Mouse (Mus musculus): ENCODE results near the gene Atxn7l3b. TPM values are rescaled to one million over a fixed set of nuclear protein-coding genes. Genes with fewer than 3 reads are reported as not detected.
"Not testable (repeated sequence)": the region's sequence is repeated elsewhere in the genome, so short reads cannot be mapped to it uniquely, and the experiment has no call there.

The Atxn7l3b gene
- polyA plus RNA-seq (2014; fragmentation: Nextera tagmentation; extraction: Ambion mirVana), result 135 and 141 TPM in 2 replicates

GRCm38 (mm10) chr10:112928452-112929221 is at the start of gene Atxn7l3b:
Atxn7l3b (minus strand) TSS chr10:112929001.
- H3K4me3 ChIP-seq (ENCODE audit: low read depth, low read length), result peak within 1 kb of the TSS; percentile 79
- H3K4me1 ChIP-seq (ENCODE audit: insufficient read depth), result peaks cover 6% of the 10 kb centered on the region; the same call in 1 of the 2 replicates
- TF ChIP-seq CTCF (IDR thresholded peaks at IDR 0.05; ENCODE audit: low read depth), result no peak
- peak within 1 kb of the TSS; percentile 79 for H3K4me2 ChIP-seq
- DNase-seq, result peak; percentile 93
- no peaks in the 10 kb centered on the region for H3K27me3 ChIP-seq (ENCODE audit: insufficient read depth, low read length)
- WGBS, result under 1% methylated on average over 70 of the region's 70 CpGs
- H3K27ac ChIP-seq (ENCODE audit: low read depth), result peak within 1 kb of the TSS; percentile 96
- peak; percentile 100 for ATAC-seq (ENCODE audit: insufficient read depth)
- peak within 1 kb of the TSS; percentile 98 for H3K9ac ChIP-seq
- H3K36me3 ChIP-seq (ENCODE audit: insufficient read depth), result peaks cover 30% of the 10 kb centered on the region
- no peaks in the 10 kb centered on the region for H3K9me3 ChIP-seq (ENCODE audit: low read depth, low read length)

- Histone ChIP-seq H3K27ac (ENCODE audit: low read depth) (no peak overlapping the region), H3K36me3 (ENCODE audit: insufficient read depth) (no peaks in the 10 kb centered on the region), H3K9ac (no peak overlapping the region), H3K27me3 (ENCODE audit: insufficient read depth, low read length) (no peaks in the 10 kb centered on the region), H3K4me3 (ENCODE audit: low read depth, low read length) (no peak overlapping the region), H3K4me1 (ENCODE audit: insufficient read depth) (no peaks in the 10 kb centered on the region), H3K9me3 (ENCODE audit: low read depth, low read length) (no peaks in the 10 kb centered on the region), H3K4me2 (no peak overlapping the region)
- WGBS, result 75% methylated on average over 4 of the region's 4 CpGs
- DNase-seq (no peak), ATAC-seq (ENCODE audit: insufficient read depth) (no peak)
- no peak for TF ChIP-seq CTCF (IDR thresholded peaks at IDR 0.05; ENCODE audit: low read depth)
Observed at GRCm38 (mm10) chr10:112977586-112977985, 48.8 kb upstream of the Atxn7l3b start.

DNA sequence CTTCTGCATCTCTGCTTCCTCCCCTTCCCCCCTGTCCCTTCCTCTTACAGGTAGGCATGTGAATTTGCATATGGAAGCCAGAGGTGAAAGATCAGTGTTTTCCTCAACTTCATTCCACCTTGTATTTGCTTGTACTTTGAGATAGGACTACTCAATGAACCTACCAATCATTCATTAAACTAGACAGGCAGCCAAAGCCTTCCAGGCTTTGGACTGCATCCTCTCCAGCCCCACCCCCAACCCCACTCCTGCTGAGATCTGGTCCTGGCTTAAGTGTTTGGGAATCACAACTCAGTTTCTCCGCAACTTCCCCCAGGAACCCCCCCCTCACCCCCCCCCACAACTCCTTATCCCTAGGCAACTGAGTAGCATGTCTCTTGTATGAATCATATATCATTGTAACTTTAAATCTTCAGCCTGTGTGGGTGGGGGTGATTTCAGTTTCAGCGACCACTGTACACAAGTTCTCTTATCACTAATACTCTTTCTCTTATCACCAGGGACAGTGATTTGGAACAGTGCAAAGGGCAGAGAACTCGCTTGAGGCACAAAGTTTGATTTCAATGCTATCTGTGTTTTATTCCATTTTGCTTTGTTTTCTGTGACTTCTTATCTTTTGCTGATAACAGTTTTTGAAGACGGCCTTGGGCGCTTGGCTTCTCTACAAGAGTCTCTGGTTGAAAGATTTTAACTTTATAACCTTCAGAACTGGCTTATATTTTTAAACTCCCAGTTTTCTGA is 44.7 kb upstream of the Atxn7l3b start:
- WGBS, result 12% methylated on average over 5 of the region's 5 CpGs
- no peak for TF ChIP-seq CTCF (IDR thresholded peaks at IDR 0.05; ENCODE audit: low read depth)

GRCm38 (mm10) chr10:112970002-112970589 is 41.3 kb upstream of the Atxn7l3b start:
- 71% methylated on average over 2 of the region's 2 CpGs for WGBS
- H3K36me3 ChIP-seq (ENCODE audit: insufficient read depth), result no peaks in the 10 kb centered on the region
- no peak for TF ChIP-seq CTCF (IDR thresholded peaks at IDR 0.05; ENCODE audit: low read depth)
- DNase-seq (no peak), ATAC-seq (ENCODE audit: insufficient read depth) (no peak)
- H3K27me3 ChIP-seq (ENCODE audit: insufficient read depth, low read length), result no peaks in the 10 kb centered on the region
- no peaks in the 10 kb centered on the region for H3K9me3 ChIP-seq (ENCODE audit: low read depth, low read length)
- H3K27ac ChIP-seq (ENCODE audit: low read depth), result no peak overlapping the region
- H3K4me1 ChIP-seq (ENCODE audit: insufficient read depth), result no peaks in the 10 kb centered on the region
- H3K9ac ChIP-seq, result no peak overlapping the region
- no peak overlapping the region for H3K4me2 ChIP-seq
- H3K4me3 ChIP-seq (ENCODE audit: low read depth, low read length), result no peak overlapping the region

More for the DNA sequence above, 44.7 kb upstream of the Atxn7l3b start:
- no peak overlapping the region for H3K4me3 ChIP-seq (ENCODE audit: low read depth, low read length)
- no peak overlapping the region for H3K27ac ChIP-seq (ENCODE audit: low read depth)
- H3K9ac ChIP-seq, result no peak overlapping the region
- H3K9me3 ChIP-seq (ENCODE audit: low read depth, low read length), result no peaks in the 10 kb centered on the region
- no peaks in the 10 kb centered on the region for H3K27me3 ChIP-seq (ENCODE audit: insufficient read depth, low read length)
- DNase-seq (no peak), ATAC-seq (ENCODE audit: insufficient read depth) (no peak)
- H3K4me2 ChIP-seq, result no peak overlapping the region
- no peaks in the 10 kb centered on the region for H3K36me3 ChIP-seq (ENCODE audit: insufficient read depth)
- H3K4me1 ChIP-seq (ENCODE audit: insufficient read depth), result no peaks in the 10 kb centered on the region

DNA sequence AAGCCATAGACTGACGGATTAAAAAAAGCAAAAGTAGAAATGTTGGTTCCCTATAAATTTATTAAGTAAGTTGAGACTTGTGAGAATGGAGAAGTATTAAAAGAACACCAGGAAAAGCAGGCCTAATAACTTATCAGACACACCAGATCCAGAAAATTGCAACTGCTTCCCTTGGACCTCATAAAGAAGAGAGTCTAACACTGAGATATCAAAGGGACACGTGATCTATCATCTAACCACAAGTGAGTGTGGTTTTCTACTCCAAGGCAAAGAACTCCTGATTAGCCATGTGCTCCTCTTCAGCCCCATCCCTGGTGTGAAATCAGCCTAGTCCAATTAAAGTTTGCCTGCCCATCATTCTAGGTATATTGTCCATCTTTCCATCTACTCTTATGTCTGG is 38.8 kb upstream of the Atxn7l3b start:
- WGBS, result 75% methylated on average over 2 of the region's 2 CpGs
- Histone ChIP-seq H3K27ac (ENCODE audit: low read depth) (no peak overlapping the region), H3K9me3 (ENCODE audit: low read depth, low read length) (no peaks in the 10 kb centered on the region), H3K4me3 (ENCODE audit: low read depth, low read length) (no peak overlapping the region), H3K4me1 (ENCODE audit: insufficient read depth) (no peaks in the 10 kb centered on the region), H3K9ac (no peak overlapping the region), H3K27me3 (ENCODE audit: insufficient read depth, low read length) (no peaks in the 10 kb centered on the region), H3K4me2 (no peak overlapping the region), H3K36me3 (ENCODE audit: insufficient read depth) (no peaks in the 10 kb centered on the region)
- ATAC-seq (ENCODE audit: insufficient read depth) (no peak), DNase-seq (no peak)
- TF ChIP-seq CTCF (IDR thresholded peaks at IDR 0.05; ENCODE audit: low read depth), result no peak

DNA sequence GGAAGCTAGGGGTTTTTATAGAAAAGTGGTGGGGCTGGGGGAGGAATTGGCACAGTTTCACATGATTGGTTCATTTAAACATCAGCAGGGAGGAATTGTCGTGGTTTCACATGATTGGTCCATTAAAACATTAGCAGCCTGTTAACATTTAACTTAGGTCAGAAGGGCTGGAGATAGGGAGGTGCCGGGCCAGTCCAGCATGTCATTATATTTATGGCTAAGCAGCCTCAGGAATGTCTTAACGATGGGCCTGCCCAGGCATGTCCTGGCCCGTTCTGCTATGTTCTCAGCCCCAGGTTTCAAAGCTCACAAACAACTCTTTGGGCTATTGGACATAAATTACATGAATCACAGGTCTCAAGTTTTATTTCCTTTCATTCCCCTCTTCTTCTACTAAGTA is 33.4 kb upstream of the Atxn7l3b start:
- ATAC-seq (ENCODE audit: insufficient read depth); H3K4me3 ChIP-seq (ENCODE audit: low read depth, low read length); H3K4me2 ChIP-seq; H3K36me3 ChIP-seq (ENCODE audit: insufficient read depth); H3K27me3 ChIP-seq (ENCODE audit: insufficient read depth, low read length); H3K9ac ChIP-seq; H3K9me3 ChIP-seq (ENCODE audit: low read depth, low read length); H3K27ac ChIP-seq (ENCODE audit: low read depth); H3K4me1 ChIP-seq (ENCODE audit: insufficient read depth): not testable (repeated sequence)
- DNase-seq, result peak; percentile 3
- WGBS, result 23% methylated on average over 4 of the region's 4 CpGs

DNA sequence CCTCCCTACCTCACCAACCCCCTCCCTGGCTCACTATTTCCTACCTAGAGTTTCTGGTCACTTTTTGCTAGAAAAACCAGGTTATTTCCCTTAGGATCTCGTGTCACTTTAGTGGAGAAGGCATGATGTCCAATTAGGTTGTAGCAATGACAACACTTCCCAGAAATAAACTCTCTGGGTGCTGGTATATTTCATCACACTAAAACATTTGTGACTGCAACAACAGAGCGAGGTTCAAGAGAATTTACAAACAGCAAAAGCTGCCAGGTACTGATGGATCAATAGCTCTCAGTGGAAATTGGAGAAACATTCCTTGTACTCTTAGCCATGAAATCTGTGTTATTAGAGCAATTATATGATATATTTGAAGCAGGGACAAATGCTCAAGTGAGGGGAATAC is 25.3 kb upstream of the Atxn7l3b start:
- Histone ChIP-seq H3K27ac (ENCODE audit: low read depth) (no peak overlapping the region), H3K4me1 (ENCODE audit: insufficient read depth) (no peaks in the 10 kb centered on the region), H3K27me3 (ENCODE audit: insufficient read depth, low read length) (no peaks in the 10 kb centered on the region), H3K4me3 (ENCODE audit: low read depth, low read length) (no peak overlapping the region), H3K4me2 (no peak overlapping the region), H3K36me3 (ENCODE audit: insufficient read depth) (no peaks in the 10 kb centered on the region), H3K9ac (no peak overlapping the region), H3K9me3 (ENCODE audit: low read depth, low read length) (no peaks in the 10 kb centered on the region)
- ATAC-seq (ENCODE audit: insufficient read depth) (no peak), DNase-seq (no peak)
- WGBS, result 53% methylated on average over 2 of the region's 2 CpGs
- TF ChIP-seq CTCF (IDR thresholded peaks at IDR 0.05; ENCODE audit: low read depth), result no peak
